Comparison of ENCODE assay signal across 8 mouse cellular contexts in the genomic region with DNA sequence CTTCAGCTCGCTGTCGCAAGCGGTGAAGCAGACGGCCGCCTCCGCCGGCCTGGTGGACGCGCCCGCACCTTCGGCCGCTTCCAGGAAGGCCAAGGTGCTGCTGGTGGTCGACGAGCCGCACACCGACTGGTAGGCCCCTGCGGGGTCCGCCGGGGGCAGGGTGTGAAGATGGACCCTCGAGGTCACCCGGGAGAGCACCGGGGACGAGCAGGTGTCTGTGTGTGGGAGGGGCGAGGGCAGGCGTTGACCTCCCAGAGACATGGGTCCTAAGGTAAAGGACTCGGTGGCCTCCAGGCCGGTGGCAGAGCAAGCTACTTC. TPM values are rescaled to one million over a fixed set of nuclear protein-coding genes. Genes with fewer than 3 reads are reported as not detected.
DNase-seq lines count a peak whose midpoint lies in the region; ATAC-seq and TF ChIP-seq lines count a peak whose summit lies in the region.
"Had no signal": no experiment of that assay in that cellular context is flagged by ENCODE, and none has a peak within 500 bp of the region (broad histone marks: within the 10 kb centered on the region; RNA-seq: fewer than 3 reads in every experiment).

No protein-coding gene starts in this region.

- no peak for ATAC-seq in embryonic facial prominence, embryonic 14.5 days (ENCODE audit: low read depth)
- ATAC-seq in intestine, embryonic 14.5 days (replicated peaks; ENCODE audit: low FRiP score, low TSS enrichment, low read depth), result 0 out of 2 replicates have a peak, but pooled peaks have one; percentile 34
- no peak; the same call in 1 of the 2 replicates for ATAC-seq in neural tube, embryonic 12.5 days (ENCODE audit: low FRiP score, low read depth)

- no peaks in the 10 kb centered on the region for H3K36me3 ChIP-seq in liver, adult 2 months (ENCODE audit: control insufficient read depth, insufficient read depth, low read length)
- H3K36me3 ChIP-seq in embryonic facial prominence, embryonic 14.5 days (ENCODE audit: control insufficient read depth, insufficient read depth, low read length), result no peaks in the 10 kb centered on the region
- H3K36me3 ChIP-seq in intestine, embryonic 14.5 days (ENCODE audit: control insufficient read depth, insufficient read depth, low read length), result no peaks in the 10 kb centered on the region
- H3K36me3 ChIP-seq in neural tube, embryonic 12.5 days, result no peaks in the 10 kb centered on the region

- H3K4me1 ChIP-seq in liver, adult 2 months (ENCODE audit: control insufficient read depth, insufficient read depth, low read length), result no peaks in the 10 kb centered on the region
- H3K4me1 ChIP-seq in embryonic facial prominence, embryonic 14.5 days (ENCODE audit: control insufficient read depth, insufficient read depth, low read length), result no peaks in the 10 kb centered on the region
- peaks cover 3% of the 10 kb centered on the region; the same call in 1 of the 2 replicates for H3K4me1 ChIP-seq in intestine, embryonic 14.5 days (replicated peaks; ENCODE audit: control insufficient read depth, insufficient read depth, low read length)
- H3K4me1 ChIP-seq in neural tube, embryonic 12.5 days, result peaks cover 9% of the 10 kb centered on the region; the same call in 1 of the 2 replicates

- no peak overlapping the region for H3K27ac ChIP-seq in liver, adult 2 months (replicated peaks; ENCODE audit: insufficient read depth, low read depth, low read length)
- H3K27ac ChIP-seq in embryonic facial prominence, embryonic 14.5 days (replicated peaks; ENCODE audit: low read depth, low read length), result no peak overlapping the region
- H3K27ac ChIP-seq in intestine, embryonic 14.5 days (ENCODE audit: low read depth), result no peak overlapping the region
- H3K27ac ChIP-seq in neural tube, embryonic 12.5 days, result 0 out of 2 replicates have a peak overlapping the region, but pooled peaks have one; percentile 1

- 0 out of 2 replicates have a peak overlapping the region, but pooled peaks have one; percentile 19 for H3K9ac ChIP-seq in liver, adult 2 months (ENCODE audit: low read depth, low read length)
- peak overlapping the region; percentile 61 for H3K9ac ChIP-seq in embryonic facial prominence, embryonic 14.5 days (ENCODE audit: low read depth, low read length)
- H3K9ac ChIP-seq in intestine, embryonic 14.5 days (ENCODE audit: low read length), result peak overlapping the region; percentile 49
- peak overlapping the region; percentile 72 for H3K9ac ChIP-seq in neural tube, embryonic 12.5 days

- no peak for TF ChIP-seq POLR2A in liver, adult 2 months (IDR thresholded peaks at IDR 0.05; ENCODE audit: extremely low read depth, insufficient read depth, low read length)

- DNase-seq in liver, adult 2 months (ENCODE audit: extremely low read depth, low read depth, low spot score), result no peak
- no peak for DNase-seq in liver
- DNase-seq in embryonic facial prominence, embryonic 14.5 days (ENCODE audit: low spot score), result no peak
- no peak for DNase-seq in intestine, embryonic 14.5 days (ENCODE audit: low spot score)
- DNase-seq in ovary, postnatal 10 days (ENCODE audit: low spot score), result no peak
- DNase-seq in frontal cortex, postnatal 14 days (ENCODE audit: low spot score in 2 of 2), result no peak

- WGBS in liver, adult 2 months, result 3% methylated on average over 27 of the region's 27 CpGs
- WGBS in embryonic facial prominence, embryonic 14.5 days, result 2% methylated on average over 17 of the region's 27 CpGs
- 2% methylated on average over 25 of the region's 27 CpGs for WGBS in intestine, embryonic 14.5 days
- 2% methylated on average over 27 of the region's 27 CpGs for WGBS in neural tube, embryonic 12.5 days

- TF ChIP-seq CTCF in liver, adult 2 months (IDR thresholded peaks at IDR 0.05; ENCODE audit: low read depth, low read length), result no peak

- H3K4me2 ChIP-seq in embryonic facial prominence, embryonic 14.5 days (ENCODE audit: low read depth, low read length), result peak overlapping the region; percentile 83
- H3K4me2 ChIP-seq in intestine, embryonic 14.5 days (ENCODE audit: low read length), result peak overlapping the region; percentile 80
- peak overlapping the region; percentile 79 for H3K4me2 ChIP-seq in neural tube, embryonic 12.5 days (replicated peaks)

- peak overlapping the region; percentile 56; the same call in 1 of the 2 replicates for H3K4me3 ChIP-seq in liver, adult 2 months (ENCODE audit: insufficient read depth, low read depth, low read length)
- H3K4me3 ChIP-seq in embryonic facial prominence, embryonic 14.5 days (ENCODE audit: low read depth, low read length), result peak overlapping the region; percentile 61
- H3K4me3 ChIP-seq in intestine, embryonic 14.5 days (ENCODE audit: low read depth, low read length), result peak overlapping the region; percentile 58
- H3K4me3 ChIP-seq in neural tube, embryonic 12.5 days, result peak overlapping the region; percentile 61

- no peaks in the 10 kb centered on the region for H3K79me2 ChIP-seq in liver, adult 2 months (ENCODE audit: control insufficient read depth, insufficient read depth, low read length)

- H3K27me3 ChIP-seq in liver, adult 2 months (ENCODE audit: control insufficient read depth, insufficient read depth, low read length), result peaks cover 17% of the 10 kb centered on the region
- H3K27me3 ChIP-seq in embryonic facial prominence, embryonic 14.5 days (replicated peaks; ENCODE audit: control insufficient read depth, insufficient read depth, low read length), result peaks cover 36% of the 10 kb centered on the region
- H3K27me3 ChIP-seq in intestine, embryonic 14.5 days (replicated peaks; ENCODE audit: control insufficient read depth, insufficient read depth, low read length), result peaks cover 40% of the 10 kb centered on the region
- H3K27me3 ChIP-seq in neural tube, embryonic 12.5 days (replicated peaks), result peaks cover 18% of the 10 kb centered on the region

- H3K9me3 ChIP-seq in embryonic facial prominence, embryonic 14.5 days (ENCODE audit: control insufficient read depth, low read length), result no peaks in the 10 kb centered on the region
- no peaks in the 10 kb centered on the region for H3K9me3 ChIP-seq in intestine, embryonic 14.5 days (ENCODE audit: control insufficient read depth, low read length)
- no peaks in the 10 kb centered on the region for H3K9me3 ChIP-seq in neural tube, embryonic 12.5 days

RNA-seq across cellular contexts. Expression of gene Syn2, which starts 0.6 kb away (rescaled TPM):
- 0.18 and 0.27 TPM in 2 replicates for total RNA-seq in liver, adult 2 months (2014; rRNA removed)
- polyA plus RNA-seq in liver, adult 2 months (2012; rRNA removed), result 0.06 and 0.07 TPM in 2 replicates
- 5.7 and 6.5 TPM in 2 replicates for polyA plus RNA-seq in embryonic facial prominence, embryonic 14.5 days (2014; fragmentation: Nextera tagmentation; extraction: Ambion mirVana)
- 2.7 and 2.9 TPM in 2 replicates for polyA plus RNA-seq in intestine, embryonic 14.5 days (2014; fragmentation: Nextera tagmentation; extraction: Ambion mirVana)
- polyA plus RNA-seq in neural tube, embryonic 12.5 days (2016; fragmentation: Nextera tagmentation; extraction: Ambion mirVana), result 17.4 and 23.0 TPM in 2 replicates
- total RNA-seq: neutrophil, adult 5-6 weeks had no signal

Comparison
In these comparisons a context has a peak if more than half of its experiments do, and no peak if none do; other contexts are left out.
1. H3K9ac ChIP-seq: peak in every context shown above with its lines; median percentile 72 in neural tube, embryonic 12.5 days; 61 in embryonic facial prominence, embryonic 14.5 days; 49 in intestine, embryonic 14.5 days; 19 in liver, adult 2 months.